Mouse (Mus musculus): ENCODE data around the gene Olfr553.
"Not testable (repeated sequence)": the region's sequence is repeated elsewhere in the genome, so short reads cannot be mapped to it uniquely, and the experiment has no call there.

Olfr553 gene

GRCm38 (mm10) chr7:102618118-102618517, at the start of gene Olfr553:
Gene Olfr553 (minus strand): TSS chr7:102618218.
- DNase-seq (ENCODE audit: low spot score): no peak

GRCm38 (mm10) chr7:102665378-102665777, 47.4 kb upstream of the Olfr553 start:
- no peak for DNase-seq (ENCODE audit: low spot score)

GRCm38 (mm10) chr7:102664599-102664998, 46.6 kb upstream of the Olfr553 start, which contains the start of gene Olfr556:
Gene Olfr556 (plus strand): TSS chr7:102664899.
- no peak for DNase-seq (ENCODE audit: low spot score)

DNA sequence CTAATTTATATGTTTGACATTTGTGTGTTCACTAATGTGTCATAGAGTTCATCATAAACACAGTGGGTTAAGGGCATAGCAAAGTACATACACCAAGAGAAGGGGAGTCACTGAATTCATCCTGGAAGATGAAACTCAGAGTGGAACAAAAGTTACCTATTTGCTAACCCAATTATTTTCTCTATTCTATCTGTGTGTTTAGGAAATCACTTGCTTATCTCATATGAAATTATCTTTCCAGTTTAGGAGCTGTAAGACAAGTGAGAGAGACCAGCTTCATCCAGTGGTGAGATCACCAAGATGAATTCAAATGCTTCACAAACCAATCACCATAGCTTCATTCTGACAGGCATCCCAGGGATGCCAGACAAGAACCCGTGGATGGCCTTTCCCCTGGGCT, 40.5 kb upstream of the Olfr553 start, which contains the start of gene Olfr555:
Gene Olfr555, plus strand, starts transcription at position 301 of the 400 bp plus-strand sequence.
- DNase-seq (ENCODE audit: low spot score): no peak

GRCm38 (mm10) chr7:102644945-102645344, 26.9 kb upstream of the Olfr553 start:
- DNase-seq (ENCODE audit: low spot score): not testable (repeated sequence)

DNA sequence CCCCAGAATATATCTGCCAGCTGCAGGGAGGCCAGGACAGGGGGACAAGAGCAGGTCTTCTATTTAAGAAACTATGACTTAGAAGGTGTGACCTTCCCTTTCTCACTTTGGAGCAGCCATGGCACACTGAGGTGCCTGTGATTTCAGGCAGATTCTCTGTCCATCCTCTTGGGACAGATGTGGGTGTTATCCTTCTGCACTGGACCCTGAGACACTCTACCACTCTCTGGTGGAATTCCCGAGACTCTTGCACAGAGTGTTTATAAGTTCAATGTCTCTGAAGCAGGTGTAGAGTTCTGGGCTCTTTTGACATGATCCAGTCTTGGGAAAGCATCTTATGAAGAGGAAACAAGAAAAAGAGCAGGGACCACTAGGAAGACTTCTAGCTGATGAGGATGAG, 20.1 kb upstream of the Olfr553 start, which contains the start of gene Olfr554:
Gene Olfr554, plus strand, starts transcription at position 301 of the 400 bp plus-strand sequence.
- no peak for DNase-seq (ENCODE audit: low spot score)

- no peak for DNase-seq (ENCODE audit: low spot score)
These were observed 18.6 kb upstream of the Olfr553 start for GRCm38 (mm10) chr7:102636665-102637064.

GRCm38 (mm10) chr7:102620368-102620767, 2.4 kb upstream of the Olfr553 start:
- DNase-seq (ENCODE audit: low spot score): not testable (repeated sequence)

- DNase-seq (ENCODE audit: low spot score): no peak
These were observed 1.6 kb upstream of the Olfr553 start for GRCm38 (mm10) chr7:102619608-102620007.

- DNase-seq (ENCODE audit: low spot score): no peak
These were observed 20.5 kb downstream of the Olfr553 start, which contains the start of gene Olfr552 for GRCm38 (mm10) chr7:102597378-102598031. Gene Olfr552 (plus strand): TSS chr7:102597770.

DNA sequence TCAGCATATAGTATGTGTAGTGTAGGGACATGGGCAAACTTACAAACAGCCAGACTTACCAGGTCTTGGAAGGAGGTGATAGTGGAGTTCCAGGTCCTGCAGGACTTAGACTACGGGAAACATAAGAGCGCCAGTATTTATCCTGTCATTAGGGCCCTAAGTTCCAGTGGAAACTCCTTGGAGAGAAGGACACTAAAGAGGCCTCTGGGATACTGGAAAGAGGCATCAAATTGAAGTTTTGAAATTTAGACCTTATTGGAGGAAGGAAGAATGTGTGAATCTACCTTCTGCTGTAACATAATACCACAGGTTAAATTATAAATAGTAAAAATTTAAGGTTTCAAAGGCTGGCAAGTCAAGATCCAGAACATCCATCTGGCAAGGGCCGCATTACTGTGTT, 26.2 kb downstream of the Olfr553 start, which contains the start of gene Olfr551:
Gene Olfr551, minus strand, starts transcription at position 101 of the 400 bp plus-strand sequence.
- DNase-seq (ENCODE audit: low spot score): no peak

DNA sequence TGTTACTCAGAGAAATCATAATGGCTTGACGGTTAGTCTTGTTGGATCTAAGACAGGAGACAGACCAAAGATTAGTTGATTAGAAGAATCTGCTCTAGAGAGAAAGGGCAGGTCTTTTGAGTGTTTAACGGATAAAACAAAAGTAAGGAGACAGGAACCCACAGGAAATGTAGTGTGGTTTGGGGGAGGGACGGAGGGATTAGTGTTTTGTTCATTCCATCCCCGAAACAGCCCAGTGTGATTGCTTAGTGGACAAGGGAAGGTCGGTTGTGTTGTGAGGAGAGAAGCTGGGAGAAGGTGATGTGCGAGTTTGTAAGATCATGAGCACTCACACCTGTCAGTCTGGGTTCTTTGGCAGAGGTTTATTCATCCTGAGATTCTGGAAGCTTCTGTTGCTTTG, 42.0 kb downstream of the Olfr553 start:
- DNase-seq (ENCODE audit: low spot score): no peak

- DNase-seq (ENCODE audit: low spot score): no peak
These were observed 44.7 kb downstream of the Olfr553 start for GRCm38 (mm10) chr7:102573174-102573830.

GRCm38 (mm10) chr7:102571142-102571541, 46.9 kb downstream of the Olfr553 start, which contains the start of gene Olfr550:
Gene Olfr550 (plus strand): TSS chr7:102571442.
- DNase-seq (ENCODE audit: low spot score): no peak

DNA sequence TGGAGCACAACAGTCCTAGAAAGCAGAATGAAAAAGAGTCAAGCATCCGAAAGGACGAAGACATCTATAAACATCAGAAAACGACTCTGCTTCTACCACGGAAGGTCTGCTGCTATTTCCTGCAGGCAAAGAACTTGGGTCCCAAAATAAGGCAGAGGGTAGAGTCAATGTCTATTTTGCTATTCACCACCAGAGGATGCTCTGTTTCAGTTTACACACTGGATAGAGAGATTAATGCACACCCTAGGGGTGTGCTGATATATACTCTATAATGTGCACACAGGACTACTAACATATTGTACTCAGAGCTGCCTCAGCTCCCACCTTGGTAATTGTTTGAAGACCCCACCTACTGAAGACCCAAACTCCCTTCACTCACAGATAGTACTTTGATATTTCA, 51.8 kb downstream of the Olfr553 start:
- no peak for DNase-seq (ENCODE audit: low spot score)

DNA sequence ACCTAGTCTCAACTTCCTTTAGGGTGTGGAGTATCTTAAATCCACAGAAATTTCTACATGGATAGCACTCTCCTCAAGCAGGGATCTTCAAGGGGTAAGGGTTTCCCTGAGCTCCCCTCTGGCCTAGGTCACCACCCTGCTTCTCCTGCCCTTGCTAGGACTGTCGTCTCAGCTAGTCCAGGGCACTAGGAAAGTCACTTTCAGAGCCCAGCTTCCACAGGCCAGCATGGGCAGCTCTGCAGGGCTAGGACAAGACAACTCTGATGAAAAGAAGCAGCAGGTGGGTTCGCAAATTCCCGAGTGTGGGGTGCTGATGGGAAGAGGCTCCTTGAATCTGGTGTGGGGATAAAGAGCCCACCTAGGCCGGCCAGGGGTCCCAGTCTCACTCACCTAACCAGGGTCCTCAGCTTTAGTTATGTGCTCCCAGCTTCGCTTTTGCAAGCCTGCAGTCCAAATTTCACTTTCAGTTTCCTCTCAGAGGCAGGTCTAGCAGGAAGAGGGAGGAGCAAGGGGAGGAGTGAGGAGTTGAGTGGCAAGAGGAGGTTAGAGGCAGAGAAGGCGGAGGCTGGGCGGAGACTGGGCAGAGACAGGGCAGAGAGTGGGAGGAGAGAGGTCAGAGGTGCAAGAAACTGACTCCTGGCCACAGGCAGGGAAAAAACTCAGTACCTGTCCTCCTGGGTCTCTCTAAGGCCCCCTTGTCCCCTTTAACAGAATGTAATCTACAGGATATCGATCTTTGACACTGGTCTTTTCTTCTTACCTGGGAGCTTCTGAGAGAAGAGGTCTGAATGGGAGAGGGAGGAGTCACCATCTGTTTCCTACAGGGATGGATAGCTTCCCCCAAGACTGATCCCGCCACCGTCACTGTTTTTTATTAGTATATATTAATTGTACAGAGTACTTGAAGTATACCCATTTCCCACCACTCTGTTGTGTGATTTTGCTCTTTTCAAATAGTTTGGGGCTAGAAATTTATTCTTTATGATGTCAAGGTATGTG, 52.7 kb downstream of the Olfr553 start, which contains the start of gene Trim21:
Gene Trim21, minus strand, starts transcription at position 488 of the 999 bp plus-strand sequence.
- DNase-seq (ENCODE audit: low spot score): peak; percentile 22

Measured in ovary, postnatal 10 days (tissue).